Mouse (Mus musculus) thymus, postnatal 25 days (tissue): ENCODE results near the gene Magi3.
A peak's percentile ranks its signal among the peaks of the same experiment; 100 is the strongest.

Source experiments
- DNase-seq: peaks from one replicate; pipeline ENCODE4 v3.0.0; 2022

Magi3 gene

GRCm38 (mm10) chr3:104220295-104220965 is at the start of gene Magi3:
Gene Magi3, minus strand, starts transcription at chr3:104220374.
- DNase-seq = peak; percentile 97

DNA sequence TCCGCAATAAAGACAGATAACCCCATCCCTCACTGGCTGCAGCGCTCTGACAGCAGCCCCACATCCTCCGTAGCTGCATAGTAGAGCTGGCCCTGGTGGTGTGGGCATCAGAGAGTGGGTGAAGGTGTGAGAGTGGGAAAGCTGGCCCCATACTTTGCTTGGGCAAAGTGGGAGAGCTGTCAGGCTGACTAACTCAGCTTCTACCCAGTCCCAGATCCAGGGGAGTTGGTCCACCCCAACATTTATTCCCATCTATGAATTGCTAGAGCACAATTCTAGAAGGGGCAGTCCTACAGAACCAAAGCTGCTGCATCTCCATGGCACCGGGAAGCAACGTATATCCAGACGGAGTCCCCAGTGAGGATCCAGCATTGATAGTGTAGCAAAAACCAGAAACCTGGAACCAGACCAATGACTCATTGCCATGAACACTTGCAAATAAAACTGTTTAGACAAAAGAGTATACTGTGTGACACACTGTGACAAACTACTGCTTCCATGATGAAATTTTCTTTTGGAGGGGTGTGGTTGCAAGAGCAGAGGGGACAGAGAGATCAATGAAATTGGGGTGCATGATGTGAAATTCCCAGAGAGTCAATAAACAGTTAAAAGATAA is 44.5 kb upstream of the Magi3 start:
- DNase-seq = no peak

GRCm38 (mm10) chr3:104260221-104260620 is 40.0 kb upstream of the Magi3 start:
- no peak for DNase-seq

DNA sequence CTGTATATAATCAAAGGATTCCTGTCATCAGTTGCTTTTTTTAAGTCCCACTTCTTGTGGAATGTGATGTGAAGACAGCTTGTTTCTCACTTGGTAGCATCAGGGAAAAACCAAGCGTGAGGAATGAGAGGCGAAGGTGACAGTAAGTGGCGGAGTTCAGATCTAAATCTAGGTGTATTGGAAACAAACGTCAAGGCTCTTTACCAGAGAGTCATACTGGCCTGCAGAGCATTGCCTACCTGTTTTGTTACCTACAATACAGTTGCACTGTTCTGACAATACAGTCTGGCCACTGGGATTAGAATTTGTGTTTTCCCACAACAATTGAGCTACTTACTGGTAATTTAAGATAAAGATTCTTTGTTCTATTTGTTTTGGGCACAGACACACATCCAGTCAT is 39.0 kb upstream of the Magi3 start:
- no peak for DNase-seq

GRCm38 (mm10) chr3:104257041-104257440 is 36.9 kb upstream of the Magi3 start:
- no peak for DNase-seq

- no peak for DNase-seq
These were observed 33.6 kb upstream of the Magi3 start for GRCm38 (mm10) chr3:104253760-104254159.

DNA sequence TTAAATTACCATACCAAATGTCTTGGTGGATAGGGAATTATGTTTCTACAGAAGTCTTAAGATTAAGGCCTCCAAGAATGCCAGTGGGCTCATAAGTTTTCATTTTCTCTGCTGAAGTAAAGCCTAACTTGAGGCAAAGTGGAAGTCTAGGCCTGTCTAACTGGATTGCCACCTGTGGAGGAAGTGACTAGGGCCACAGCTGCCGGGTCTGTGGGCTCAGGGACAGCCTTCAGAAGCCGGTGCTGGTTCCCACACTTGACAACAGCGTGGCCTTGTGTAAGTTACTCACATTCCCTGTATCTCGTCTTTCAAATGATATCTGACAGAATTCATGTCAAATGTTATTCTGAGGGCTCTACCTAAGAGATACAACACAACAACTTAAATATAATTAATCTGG is 27.7 kb upstream of the Magi3 start:
- peak; percentile 61 for DNase-seq

DNA sequence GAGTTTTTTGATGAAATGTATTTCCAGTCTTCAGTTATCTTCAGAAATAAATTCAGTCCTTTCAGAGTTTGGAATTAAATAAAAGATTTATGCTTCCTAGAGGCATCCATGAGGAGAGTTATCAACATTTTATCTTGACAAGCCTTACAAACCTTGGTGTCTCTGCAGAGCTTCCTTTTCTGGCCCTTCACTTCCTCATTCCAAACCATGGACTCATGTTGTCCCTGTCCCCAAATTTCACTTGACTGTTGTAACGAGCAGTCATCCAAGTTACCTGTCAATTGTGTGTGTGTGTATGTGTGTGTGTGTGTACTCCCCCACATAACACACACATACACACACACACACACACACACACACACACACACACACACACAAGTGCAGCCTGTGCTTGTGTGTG is 26.9 kb upstream of the Magi3 start:
- DNase-seq = no peak

- DNase-seq = no peak
These were observed 24.2 kb upstream of the Magi3 start for GRCm38 (mm10) chr3:104244373-104244772.

GRCm38 (mm10) chr3:104243972-104244371 is 23.8 kb upstream of the Magi3 start:
- no peak for DNase-seq

- no peak for DNase-seq
These were observed 19.6 kb upstream of the Magi3 start for GRCm38 (mm10) chr3:104239785-104240184.

DNA sequence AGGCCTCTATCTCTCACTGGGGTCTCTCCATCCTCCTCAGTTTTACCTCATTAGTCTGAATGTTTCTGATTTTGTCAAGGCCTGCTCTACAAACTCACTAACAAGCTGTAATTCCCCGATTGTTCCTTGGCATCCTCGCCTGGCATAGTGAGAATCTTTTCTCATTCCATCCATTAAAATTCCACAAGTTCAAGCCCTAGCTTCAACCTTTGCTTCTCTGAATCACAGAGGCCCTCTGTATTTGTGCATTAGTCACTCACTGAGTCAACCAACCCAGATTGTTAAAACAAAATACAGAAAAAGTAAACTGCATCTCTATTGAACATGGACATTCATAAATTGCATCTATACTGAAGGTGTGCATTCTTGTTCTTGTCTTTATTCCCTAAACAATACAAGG is 19.2 kb upstream of the Magi3 start:
- no peak for DNase-seq

DNA sequence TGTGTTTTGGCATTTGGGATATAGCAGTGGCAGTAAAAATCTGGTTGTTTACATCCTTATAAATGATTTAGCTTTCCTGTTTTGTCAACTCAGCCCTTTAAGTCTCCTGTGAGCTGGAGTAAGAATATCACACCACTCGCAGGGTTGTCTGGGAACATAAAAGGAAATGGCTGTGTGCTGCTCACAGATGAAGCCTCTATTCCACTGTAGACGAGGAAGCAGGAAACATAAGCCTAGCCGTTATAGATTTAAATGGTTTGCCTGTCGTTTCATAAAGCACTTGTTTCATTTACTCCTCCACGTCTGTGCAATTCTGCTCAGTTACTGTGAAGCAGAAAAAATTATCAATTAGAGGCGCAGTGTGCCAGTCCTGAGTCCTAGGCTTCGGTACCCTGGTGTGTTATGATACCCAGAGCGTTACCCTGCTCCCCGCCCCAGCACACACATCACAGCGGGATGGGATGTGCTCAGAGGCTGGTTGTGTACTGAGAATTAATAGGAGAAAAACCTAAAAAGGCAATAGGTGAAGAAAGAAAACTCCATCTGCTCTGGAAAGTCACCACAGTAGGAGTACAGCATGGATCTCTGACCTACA is 17.8 kb upstream of the Magi3 start:
- DNase-seq = no peak

DNA sequence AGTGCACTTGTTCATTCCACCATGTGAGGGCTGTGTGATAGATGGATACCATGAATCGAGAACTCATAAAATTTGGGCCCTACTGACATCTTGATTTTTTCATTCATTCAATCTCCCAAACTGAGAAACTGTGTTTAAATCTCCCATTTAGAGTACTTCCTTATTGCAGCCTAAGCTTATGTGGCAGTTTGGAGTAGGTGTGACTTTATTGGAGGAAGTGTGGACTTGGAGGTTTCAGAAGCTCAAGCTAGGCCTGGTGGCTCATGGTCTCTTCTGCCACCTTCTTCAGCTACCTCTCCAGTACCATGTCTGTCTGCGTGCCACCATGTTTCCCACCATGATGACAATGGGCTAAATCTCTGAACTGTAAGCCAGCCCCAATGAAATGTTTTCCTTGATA is 15.9 kb upstream of the Magi3 start:
- no peak for DNase-seq

- no peak for DNase-seq
These were observed 14.9 kb upstream of the Magi3 start for GRCm38 (mm10) chr3:104235099-104235498.

DNA sequence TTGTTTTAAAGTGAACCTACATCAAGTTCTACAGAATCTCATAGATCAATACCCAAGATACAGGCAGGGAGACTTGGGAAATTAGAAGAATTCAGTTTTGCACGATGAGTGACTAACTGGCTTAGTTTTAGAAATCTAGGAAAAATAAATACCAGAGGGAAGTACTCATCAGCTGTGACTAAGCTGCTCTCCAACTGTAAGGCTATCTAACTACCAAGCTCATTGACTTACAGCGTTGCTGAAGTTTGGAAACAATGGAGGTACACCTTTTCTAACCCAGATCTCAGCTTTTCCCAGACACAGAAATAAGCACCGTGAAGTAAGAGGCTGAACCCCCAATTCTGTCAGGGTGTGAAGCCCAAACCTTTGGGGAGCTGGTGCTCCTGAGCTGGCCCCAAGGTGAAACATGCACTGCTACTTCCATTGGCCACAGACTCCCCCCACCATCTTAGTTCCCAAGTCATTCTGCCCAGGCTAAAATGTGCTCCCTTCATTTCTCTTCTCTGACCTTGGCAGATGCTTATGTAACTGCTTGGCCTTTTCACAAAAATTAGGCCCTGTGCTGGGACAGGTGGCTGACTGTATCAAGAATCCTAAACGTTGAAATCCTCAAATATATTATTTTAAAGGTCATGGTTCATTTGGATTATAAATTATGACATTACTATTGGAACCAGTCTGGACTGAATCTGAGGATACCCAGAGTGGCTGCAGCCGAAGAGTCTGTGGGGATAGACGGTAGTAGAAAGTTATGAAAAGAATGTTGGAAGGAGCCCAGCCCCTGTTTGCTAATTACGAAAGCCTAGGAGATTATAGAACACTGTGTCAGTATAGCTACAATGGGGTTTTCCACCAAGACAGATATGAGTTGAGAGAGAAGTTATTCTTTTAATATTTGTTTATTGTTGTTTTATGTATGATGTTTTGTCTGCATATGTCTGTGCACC is 13.5 kb upstream of the Magi3 start:
- DNase-seq = no peak

DNA sequence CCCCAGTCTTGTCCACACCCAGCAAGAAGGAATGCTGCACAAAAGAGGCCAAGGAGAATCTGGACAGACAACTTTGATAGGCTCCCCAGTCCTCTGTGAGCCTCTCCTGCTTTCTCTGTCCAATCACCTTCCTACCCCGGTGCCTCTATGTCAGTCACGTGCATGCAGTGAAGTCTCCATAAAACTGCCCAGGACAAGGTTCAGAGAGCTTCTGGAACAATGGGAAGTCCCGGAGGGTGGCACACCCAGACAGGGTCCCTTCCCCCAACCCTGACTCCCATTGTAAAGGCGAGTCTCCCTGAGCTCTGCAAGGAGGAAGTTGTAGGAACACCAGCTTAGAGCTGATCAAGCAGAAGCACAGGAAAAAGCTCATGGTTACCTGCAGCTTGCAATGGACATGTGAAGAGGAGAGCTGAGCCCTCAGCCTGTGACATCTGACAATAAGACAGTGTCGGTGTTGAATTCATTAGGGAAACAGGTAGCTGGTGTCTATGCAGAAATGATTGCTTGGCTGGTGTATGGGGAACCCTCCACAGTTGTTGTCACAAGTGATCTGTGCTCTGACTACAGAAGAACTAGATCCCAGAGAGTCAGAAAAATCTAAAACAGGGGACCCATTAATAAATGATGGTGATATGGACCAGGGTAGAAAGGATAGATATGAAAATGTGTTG is 7.4 kb upstream of the Magi3 start:
- no peak for DNase-seq

DNA sequence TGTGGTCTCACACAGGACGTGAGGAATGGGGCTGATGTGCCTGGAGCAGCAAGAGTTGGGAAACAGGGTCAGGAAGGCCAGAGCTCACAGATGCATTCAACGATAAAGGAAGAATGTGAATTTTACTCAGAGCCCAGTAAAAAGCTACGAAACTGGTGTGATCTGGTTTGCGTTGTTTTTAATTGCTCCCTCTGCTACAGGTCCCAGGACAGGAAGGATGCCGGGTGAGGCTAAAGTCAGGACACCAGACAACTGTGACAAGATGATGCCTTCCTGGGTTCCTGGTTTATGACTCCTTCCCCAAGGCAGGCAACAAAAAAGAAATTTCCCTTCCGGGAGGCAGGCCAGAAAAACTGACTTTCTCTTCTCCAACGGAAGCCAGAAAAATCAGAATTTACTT is 6.6 kb upstream of the Magi3 start:
- no peak for DNase-seq

GRCm38 (mm10) chr3:104221156-104221555 is 982 bp upstream of the Magi3 start:
- no peak for DNase-seq

- DNase-seq = peak; percentile 72
These were observed 461 bp downstream of the Magi3 start for GRCm38 (mm10) chr3:104219531-104220294.

DNA sequence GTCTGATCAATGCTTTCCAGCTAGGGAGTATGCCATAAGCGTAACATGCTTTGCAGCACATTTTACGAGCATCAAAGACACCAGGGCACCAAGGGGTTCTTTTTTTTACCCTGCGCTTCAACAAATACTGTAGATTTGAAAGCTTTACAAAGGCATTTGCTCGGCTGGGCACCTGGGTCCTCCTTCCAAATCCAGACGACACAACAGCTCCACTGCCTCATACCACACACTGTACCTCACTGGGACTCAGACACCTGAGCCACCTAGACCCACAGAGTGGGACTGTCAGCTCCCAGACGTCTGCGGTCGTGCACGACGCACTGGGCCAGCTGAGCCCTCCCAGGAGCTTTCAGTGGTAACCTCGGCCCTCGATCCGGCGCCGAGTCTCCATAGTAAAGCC is 1.2 kb downstream of the Magi3 start:
- peak; percentile 51 for DNase-seq

DNA sequence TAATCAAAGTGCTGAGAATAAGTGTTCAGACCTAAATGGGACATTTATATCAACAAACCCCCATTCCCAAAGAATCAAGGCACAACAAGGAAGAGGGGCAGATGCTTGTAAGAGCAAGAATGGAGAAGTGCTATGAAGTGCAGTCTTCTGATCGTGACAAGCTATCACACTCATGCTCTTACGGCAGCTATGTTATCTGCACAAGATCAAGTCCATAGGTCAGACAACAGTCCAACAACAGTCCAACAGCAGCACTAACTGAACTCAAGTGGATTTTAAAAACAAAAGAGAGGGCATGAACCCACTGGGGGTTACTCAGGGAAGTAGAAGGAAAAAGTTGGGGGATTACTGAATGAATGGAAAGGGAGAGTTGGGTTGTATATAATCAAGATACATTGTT is 30.4 kb downstream of the Magi3 start:
- no peak for DNase-seq
